Mouse (Mus musculus) heart, postnatal 0 days (tissue): ENCODE measurements around the gene Cd209a.

Experiments
- CTCF ChIP-seq: IDR thresholded peaks from 2 replicates; pipeline ENCODE4 v1.5.1; 2016; ENCODE audit warnings: antibody characterized with exemption, control low read depth, low read depth
- EP300 ChIP-seq: IDR thresholded peaks from 2 replicates; pipeline ENCODE4 v1.6.1; 2016; ENCODE audit warnings: antibody characterized with exemption, low read depth

DNA sequence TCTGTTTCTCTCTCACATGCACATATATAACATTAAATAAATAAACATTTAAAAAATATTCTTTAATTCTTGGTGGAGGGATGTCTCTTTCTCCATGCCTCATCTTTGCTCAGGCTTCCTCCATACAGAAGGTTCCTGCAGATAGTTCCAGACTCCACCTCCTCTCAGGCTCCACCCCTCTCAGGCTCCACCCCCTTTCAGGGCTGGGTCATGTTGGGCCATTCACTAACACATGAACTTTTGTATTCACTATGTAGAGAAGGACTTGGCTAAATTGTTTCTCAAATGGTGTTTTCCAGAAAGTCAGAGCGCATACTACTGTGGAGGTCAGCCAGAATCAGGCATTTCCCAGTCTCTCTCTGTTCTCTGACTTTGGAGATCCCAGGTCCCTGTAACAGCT lies 47.3 kb downstream of the Cd209a start:
- TF ChIP-seq CTCF (no peak), EP300 (no peak)
